Mouse (Mus musculus): ENCODE measurements at regions not wholly inside any gene's neighbourhood (a gene's known extent, or its start where the extent isn't known, plus 50 kb on each side); places are given as distances from the start of the nearest gene placed in this dataset.
A peak's percentile ranks its signal among the peaks of the same experiment; 100 is the strongest.

GRCm38 (mm10) chr1:136754286-136754685 is 129.6 kb downstream of the Zfp281 start:
- H3K36me3 ChIP-seq, result no peaks in the 10 kb centered on the region
- no peak overlapping the region for H3K27ac ChIP-seq (replicated peaks)
- no peak overlapping the region for H3K9ac ChIP-seq
- peaks cover 3% of the 10 kb centered on the region; the same call in 1 of the 2 replicates for H3K9me3 ChIP-seq
- H3K27me3 ChIP-seq (replicated peaks), result no peaks in the 10 kb centered on the region
- no peak overlapping the region for H3K4me3 ChIP-seq
- no peak overlapping the region for H3K4me2 ChIP-seq
- no peaks in the 10 kb centered on the region for H3K4me1 ChIP-seq
- 92% methylated on average over 6 of the region's 6 CpGs for WGBS
- ATAC-seq (ENCODE audit: extremely low read depth, insufficient number of reproducible peaks, low FRiP score, low TSS enrichment), result no peak

GRCm38 (mm10) chr1:136758730-136759129 is 134.0 kb downstream of the Zfp281 start:
- Histone ChIP-seq H3K9me3 (peaks cover 8% of the 10 kb centered on the region; the same call in 1 of the 2 replicates), H3K9ac (no peak overlapping the region), H3K27me3 (replicated peaks) (no peaks in the 10 kb centered on the region), H3K27ac (replicated peaks) (no peak overlapping the region), H3K4me3 (no peak overlapping the region), H3K4me1 (no peaks in the 10 kb centered on the region), H3K4me2 (no peak overlapping the region), H3K36me3 (no peaks in the 10 kb centered on the region)
- 56% methylated on average over 10 of the region's 10 CpGs for WGBS
- no peak for ATAC-seq (ENCODE audit: extremely low read depth, insufficient number of reproducible peaks, low FRiP score, low TSS enrichment)

- ATAC-seq (ENCODE audit: extremely low read depth, insufficient number of reproducible peaks, low FRiP score, low TSS enrichment), result no peak
- Histone ChIP-seq H3K4me3 (no peak overlapping the region), H3K27me3 (replicated peaks) (no peaks in the 10 kb centered on the region), H3K9me3 (peaks cover 8% of the 10 kb centered on the region; the same call in 1 of the 2 replicates), H3K36me3 (no peaks in the 10 kb centered on the region), H3K4me2 (no peak overlapping the region), H3K4me1 (no peaks in the 10 kb centered on the region), H3K27ac (replicated peaks) (no peak overlapping the region), H3K9ac (no peak overlapping the region)
- WGBS, result 59% methylated on average over 4 of the region's 4 CpGs
These were observed 134.5 kb downstream of the Zfp281 start for GRCm38 (mm10) chr1:136759164-136759563.

GRCm38 (mm10) chr1:136761467-136761866 is 136.8 kb downstream of the Zfp281 start:
- 70% methylated on average over 4 of the region's 4 CpGs for WGBS

GRCm38 (mm10) chr1:136768969-136769401 is 144.3 kb downstream of the Zfp281 start:
- Histone ChIP-seq H3K27me3 (replicated peaks) (no peaks in the 10 kb centered on the region), H3K36me3 (no peaks in the 10 kb centered on the region), H3K27ac (replicated peaks) (no peak overlapping the region; the same call in 1 of the 2 replicates), H3K9me3 (0 out of 2 replicates have a peak, but pooled peaks cover 6% of the 10 kb centered on the region), H3K4me1 (peaks cover 13% of the 10 kb centered on the region), H3K9ac (peak overlapping the region; percentile 21; the same call in 1 of the 2 replicates), H3K4me3 (peak overlapping the region; percentile 20; the same call in 1 of the 2 replicates), H3K4me2 (peak overlapping the region; percentile 55)
- ATAC-seq (ENCODE audit: extremely low read depth, insufficient number of reproducible peaks, low FRiP score, low TSS enrichment), result no peak
- WGBS, result 7% methylated on average over 10 of the region's 10 CpGs

More at GRCm38 (mm10) chr1:136761467-136761866, 136.8 kb downstream of the Zfp281 start:
- Histone ChIP-seq H3K4me1 (no peaks in the 10 kb centered on the region), H3K9ac (no peak overlapping the region), H3K27me3 (replicated peaks) (no peaks in the 10 kb centered on the region), H3K27ac (replicated peaks) (no peak overlapping the region), H3K4me3 (no peak overlapping the region), H3K4me2 (no peak overlapping the region), H3K36me3 (no peaks in the 10 kb centered on the region), H3K9me3 (peaks cover 8% of the 10 kb centered on the region; the same call in 1 of the 2 replicates)
- no peak for ATAC-seq (ENCODE audit: extremely low read depth, insufficient number of reproducible peaks, low FRiP score, low TSS enrichment)

GRCm38 (mm10) chr1:136773743-136774142 is 149.0 kb downstream of the Zfp281 start:
- H3K9ac ChIP-seq, result no peak overlapping the region
- 0 out of 2 replicates have a peak, but pooled peaks cover 6% of the 10 kb centered on the region for H3K9me3 ChIP-seq
- H3K27me3 ChIP-seq (replicated peaks), result no peaks in the 10 kb centered on the region
- H3K4me1 ChIP-seq, result peaks cover 7% of the 10 kb centered on the region
- no peaks in the 10 kb centered on the region for H3K36me3 ChIP-seq
- H3K4me3 ChIP-seq, result no peak overlapping the region
- 82% methylated on average over 6 of the region's 6 CpGs for WGBS
- ATAC-seq (ENCODE audit: extremely low read depth, insufficient number of reproducible peaks, low FRiP score, low TSS enrichment), result no peak
- H3K4me2 ChIP-seq, result no peak overlapping the region
- no peak overlapping the region for H3K27ac ChIP-seq (replicated peaks)

GRCm38 (mm10) chr1:136776211-136776610 is 151.5 kb downstream of the Zfp281 start:
- no peak for ATAC-seq (ENCODE audit: extremely low read depth, insufficient number of reproducible peaks, low FRiP score, low TSS enrichment)
- Histone ChIP-seq H3K4me2 (no peak overlapping the region), H3K4me1 (peaks cover 2% of the 10 kb centered on the region), H3K9me3 (0 out of 2 replicates have a peak, but pooled peaks cover 6% of the 10 kb centered on the region), H3K4me3 (no peak overlapping the region), H3K36me3 (no peaks in the 10 kb centered on the region), H3K27me3 (replicated peaks) (no peaks in the 10 kb centered on the region), H3K27ac (replicated peaks) (no peak overlapping the region), H3K9ac (no peak overlapping the region)
- 79% methylated on average over 17 of the region's 17 CpGs for WGBS

- no peak overlapping the region for H3K4me2 ChIP-seq
- H3K4me1 ChIP-seq, result peaks cover 13% of the 10 kb centered on the region
- H3K9me3 ChIP-seq, result 0 out of 2 replicates have a peak, but pooled peaks cover 6% of the 10 kb centered on the region
- no peak overlapping the region for H3K27ac ChIP-seq (replicated peaks)
- H3K4me3 ChIP-seq, result no peak overlapping the region
- WGBS, result 77% methylated on average over 20 of the region's 20 CpGs
- H3K36me3 ChIP-seq, result no peaks in the 10 kb centered on the region
- no peak overlapping the region for H3K9ac ChIP-seq
- no peaks in the 10 kb centered on the region for H3K27me3 ChIP-seq (replicated peaks)
- ATAC-seq (ENCODE audit: extremely low read depth, insufficient number of reproducible peaks, low FRiP score, low TSS enrichment), result no peak
These were observed 152.7 kb downstream of the Zfp281 start for GRCm38 (mm10) chr1:136777263-136777980.

- Histone ChIP-seq H3K4me2 (no peak overlapping the region), H3K9ac (no peak overlapping the region), H3K9me3 (no peaks in the 10 kb centered on the region), H3K4me3 (no peak overlapping the region), H3K4me1 (peaks cover 23% of the 10 kb centered on the region), H3K36me3 (no peaks in the 10 kb centered on the region), H3K27ac (replicated peaks) (no peak overlapping the region), H3K27me3 (replicated peaks) (no peaks in the 10 kb centered on the region)
- WGBS, result 82% methylated on average over 8 of the region's 8 CpGs
- no peak for ATAC-seq (ENCODE audit: extremely low read depth, insufficient number of reproducible peaks, low FRiP score, low TSS enrichment)
These were observed 154.7 kb downstream of the Zfp281 start for GRCm38 (mm10) chr1:136779384-136779783.

GRCm38 (mm10) chr1:136781561-136782025 is 156.9 kb downstream of the Zfp281 start:
- Histone ChIP-seq H3K9ac (peak overlapping the region; percentile 30; the same call in 1 of the 2 replicates), H3K27me3 (replicated peaks) (no peaks in the 10 kb centered on the region), H3K9me3 (no peaks in the 10 kb centered on the region), H3K36me3 (no peaks in the 10 kb centered on the region), H3K27ac (replicated peaks) (peak overlapping the region; percentile 54; the same call in 1 of the 2 replicates), H3K4me2 (peak overlapping the region; percentile 61), H3K4me3 (peak overlapping the region; percentile 36), H3K4me1 (peaks cover 25% of the 10 kb centered on the region)
- ATAC-seq (ENCODE audit: extremely low read depth, insufficient number of reproducible peaks, low FRiP score, low TSS enrichment), result no peak
- 46% methylated on average over 18 of the region's 18 CpGs for WGBS

GRCm38 (mm10) chr1:136782261-136782660 is 157.6 kb downstream of the Zfp281 start:
- Histone ChIP-seq H3K27ac (replicated peaks) (0 out of 2 replicates have a peak overlapping the region, but pooled peaks have one; percentile 54), H3K4me1 (peaks cover 25% of the 10 kb centered on the region), H3K9ac (peak overlapping the region; percentile 30; the same call in 1 of the 2 replicates), H3K36me3 (no peaks in the 10 kb centered on the region), H3K4me3 (peak overlapping the region; percentile 36), H3K9me3 (no peaks in the 10 kb centered on the region), H3K4me2 (peak overlapping the region; percentile 61), H3K27me3 (replicated peaks) (no peaks in the 10 kb centered on the region)
- 34% methylated on average over 10 of the region's 10 CpGs for WGBS
- no peak for ATAC-seq (ENCODE audit: extremely low read depth, insufficient number of reproducible peaks, low FRiP score, low TSS enrichment)

All from heart, embryonic 13.5 days (tissue).